Mouse (Mus musculus): Measurements from ENCODE around the gene Tspan15. TPM values are rescaled to one million over a fixed set of nuclear protein-coding genes. Genes with fewer than 3 reads are reported as not detected.
A peak's percentile ranks its signal among the peaks of the same experiment; 100 is the strongest.

The Tspan15 gene
- polyA plus RNA-seq, 1 experiment from 2014 or later: 22.2 TPM

DNA sequence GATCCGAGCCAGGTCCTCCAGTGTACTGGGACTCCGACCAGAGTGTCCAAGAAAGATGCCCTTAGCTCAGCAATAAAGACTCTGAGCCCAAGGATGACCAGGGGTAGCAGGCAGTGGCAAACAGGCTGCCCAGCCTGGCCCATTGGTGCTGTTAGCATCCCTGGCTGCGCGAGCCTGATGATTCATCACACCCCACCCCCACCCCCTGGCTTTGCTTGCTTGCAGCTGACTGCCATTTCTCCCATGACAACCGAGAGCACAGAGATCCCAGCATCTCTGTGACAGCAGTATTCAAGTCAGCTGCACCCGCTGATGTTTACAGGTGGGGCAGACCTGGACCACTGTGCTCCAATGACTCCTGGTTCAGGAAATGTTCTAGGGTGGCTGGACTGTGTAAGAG, 28.5 kb downstream of the Tspan15 start:
- Histone ChIP-seq H3K4me3 (no peak overlapping the region), H3K4me1 (replicated peaks) (no peaks in the 10 kb centered on the region), H3K4me2 (no peak overlapping the region), H3K36me3 (no peaks in the 10 kb centered on the region), H3K27ac (replicated peaks) (no peak overlapping the region), H3K27me3 (no peaks in the 10 kb centered on the region), H3K9me3 (no peaks in the 10 kb centered on the region), H3K9ac (no peak overlapping the region)
- ATAC-seq (ENCODE audit: low FRiP score, low read depth): no peak
- WGBS: 72% methylated on average over 6 of the region's 6 CpGs

DNA sequence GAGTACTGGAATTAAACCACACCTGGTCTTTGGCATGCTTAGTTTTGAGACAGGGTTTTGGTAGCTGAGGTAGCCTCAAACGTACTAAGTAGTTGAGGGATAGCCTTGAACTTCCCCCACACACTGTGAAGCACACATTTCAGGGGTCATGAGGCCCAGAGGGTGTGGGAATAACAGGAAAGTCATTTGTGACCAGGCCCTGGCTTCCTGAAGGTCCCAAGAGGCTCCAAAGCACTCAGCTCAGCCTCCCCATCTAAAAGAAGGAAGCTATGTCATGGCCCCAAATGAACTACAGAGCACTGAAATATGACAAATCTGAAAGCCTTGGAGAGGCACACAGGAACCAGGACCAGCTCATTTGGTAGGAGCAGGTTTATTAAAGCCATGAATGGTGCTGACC, 32.2 kb downstream of the Tspan15 start:
- Histone ChIP-seq H3K4me1 (replicated peaks) (peaks cover 8% of the 10 kb centered on the region; the same call in 1 of the 2 replicates), H3K36me3 (no peaks in the 10 kb centered on the region), H3K27me3 (no peaks in the 10 kb centered on the region), H3K4me2 (no peak overlapping the region), H3K4me3 (no peak overlapping the region), H3K9me3 (no peaks in the 10 kb centered on the region), H3K9ac (no peak overlapping the region), H3K27ac (replicated peaks) (no peak overlapping the region)
- ATAC-seq (ENCODE audit: low FRiP score, low read depth): no peak
- 79% methylated on average over 1 of the region's 1 CpGs for WGBS

DNA sequence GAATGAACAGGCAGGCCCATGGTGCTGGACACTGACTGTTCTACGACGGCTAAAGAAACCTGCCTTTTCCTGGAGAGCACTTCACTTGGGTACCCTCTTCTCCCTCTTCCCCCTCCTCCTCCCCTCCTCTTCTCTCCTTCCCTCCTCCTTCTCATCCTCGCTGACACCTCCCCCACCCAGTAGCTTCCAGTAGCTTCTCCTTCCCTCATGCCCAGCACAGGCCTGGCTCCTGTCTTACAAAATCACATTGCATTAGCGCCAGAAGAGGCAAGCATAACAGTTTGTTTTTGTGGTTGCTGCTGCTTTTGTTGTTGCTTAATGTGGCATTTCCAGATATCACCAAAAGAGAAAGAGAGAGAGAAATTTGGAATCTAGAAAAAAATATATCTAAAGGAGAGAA, 33.6 kb downstream of the Tspan15 start:
- ATAC-seq (ENCODE audit: low FRiP score, low read depth): no peak
- WGBS: 64% methylated on average over 4 of the region's 4 CpGs
- Histone ChIP-seq H3K4me3 (no peak overlapping the region), H3K36me3 (no peaks in the 10 kb centered on the region), H3K4me1 (replicated peaks) (peaks cover 19% of the 10 kb centered on the region; the same call in 1 of the 2 replicates), H3K4me2 (no peak overlapping the region), H3K27me3 (no peaks in the 10 kb centered on the region), H3K9ac (no peak overlapping the region), H3K9me3 (no peaks in the 10 kb centered on the region), H3K27ac (replicated peaks) (no peak overlapping the region)

DNA sequence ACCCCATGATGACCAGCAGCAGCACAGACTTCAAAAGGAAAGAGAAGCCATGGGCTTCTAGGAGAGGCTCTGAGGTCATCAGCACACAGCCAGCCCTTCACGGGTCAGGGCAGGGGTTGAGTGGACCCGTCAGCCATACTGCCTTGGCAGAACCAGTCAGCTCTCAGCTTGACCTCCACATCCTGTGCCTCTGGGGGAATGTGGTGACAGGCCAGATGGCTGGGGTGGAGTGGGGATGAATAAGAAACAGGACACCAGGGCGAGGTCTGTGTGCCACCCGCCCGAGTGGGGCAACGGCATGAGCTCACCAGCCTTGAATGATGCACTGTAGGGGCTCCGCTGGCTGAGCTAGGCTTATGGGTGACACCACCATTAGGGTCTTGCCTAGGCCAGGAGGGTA, 35.7 kb downstream of the Tspan15 start:
- Histone ChIP-seq H3K27ac (replicated peaks) (peak overlapping the region; percentile 53), H3K36me3 (no peaks in the 10 kb centered on the region), H3K4me3 (no peak overlapping the region), H3K9me3 (no peaks in the 10 kb centered on the region), H3K9ac (no peak overlapping the region), H3K27me3 (no peaks in the 10 kb centered on the region), H3K4me1 (replicated peaks) (peaks cover 20% of the 10 kb centered on the region; the same call in 1 of the 2 replicates), H3K4me2 (no peak overlapping the region)
- 64% methylated on average over 7 of the region's 7 CpGs for WGBS
- ATAC-seq (ENCODE audit: low FRiP score, low read depth): no peak

DNA sequence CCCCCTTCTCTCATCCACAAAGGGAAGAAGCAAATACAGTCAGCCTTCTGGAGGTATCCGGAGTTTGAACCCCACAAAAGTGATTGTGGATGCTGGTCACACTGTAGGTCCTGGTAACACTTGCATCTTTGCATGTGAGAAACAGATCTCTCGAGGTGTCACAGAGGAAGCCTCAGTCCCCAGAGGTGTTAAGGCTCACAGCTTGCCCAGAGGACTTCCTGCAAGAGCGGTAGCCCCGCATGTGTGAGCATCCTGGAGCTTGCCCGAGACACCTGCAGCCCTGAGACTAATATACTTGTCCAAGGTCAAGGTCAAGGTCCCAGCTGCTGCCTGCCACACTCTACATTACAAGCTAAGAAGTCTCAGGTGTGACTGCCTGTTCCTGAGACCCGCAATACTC, 36.1 kb downstream of the Tspan15 start:
- Histone ChIP-seq H3K4me2 (no peak overlapping the region), H3K27me3 (no peaks in the 10 kb centered on the region), H3K4me3 (no peak overlapping the region), H3K9me3 (no peaks in the 10 kb centered on the region), H3K36me3 (no peaks in the 10 kb centered on the region), H3K4me1 (replicated peaks) (peaks cover 20% of the 10 kb centered on the region; the same call in 1 of the 2 replicates), H3K9ac (no peak overlapping the region), H3K27ac (replicated peaks) (peak overlapping the region; percentile 53)
- WGBS: 70% methylated on average over 6 of the region's 6 CpGs
- ATAC-seq (ENCODE audit: low FRiP score, low read depth): no peak

DNA sequence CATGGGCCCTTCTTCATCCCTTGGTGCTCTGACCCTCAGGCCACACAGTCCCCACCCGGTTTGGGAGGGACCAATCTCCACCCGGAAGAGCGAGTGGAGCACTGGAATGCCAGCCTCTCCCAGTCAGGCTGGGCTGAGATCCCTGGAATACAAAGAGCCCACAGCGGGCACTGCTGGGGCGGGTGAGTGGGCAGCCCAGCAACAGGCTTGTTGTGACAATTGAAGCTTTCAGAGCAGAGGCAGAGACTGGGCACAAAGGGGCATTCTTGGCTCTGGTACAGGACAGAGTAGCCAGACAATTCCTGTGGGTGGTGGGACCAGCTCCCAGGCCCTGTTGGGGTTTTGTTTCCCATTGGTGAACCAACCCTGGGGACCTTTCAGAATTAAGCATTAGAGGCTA, 36.6 kb downstream of the Tspan15 start:
- Histone ChIP-seq H3K4me2 (no peak overlapping the region), H3K4me1 (replicated peaks) (peaks cover 20% of the 10 kb centered on the region; the same call in 1 of the 2 replicates), H3K4me3 (no peak overlapping the region), H3K9me3 (no peaks in the 10 kb centered on the region), H3K36me3 (no peaks in the 10 kb centered on the region), H3K27me3 (no peaks in the 10 kb centered on the region), H3K9ac (no peak overlapping the region), H3K27ac (replicated peaks) (peak overlapping the region; percentile 71)
- ATAC-seq (ENCODE audit: low FRiP score, low read depth): peak; percentile 88
- WGBS: 48% methylated on average over 5 of the region's 5 CpGs

DNA sequence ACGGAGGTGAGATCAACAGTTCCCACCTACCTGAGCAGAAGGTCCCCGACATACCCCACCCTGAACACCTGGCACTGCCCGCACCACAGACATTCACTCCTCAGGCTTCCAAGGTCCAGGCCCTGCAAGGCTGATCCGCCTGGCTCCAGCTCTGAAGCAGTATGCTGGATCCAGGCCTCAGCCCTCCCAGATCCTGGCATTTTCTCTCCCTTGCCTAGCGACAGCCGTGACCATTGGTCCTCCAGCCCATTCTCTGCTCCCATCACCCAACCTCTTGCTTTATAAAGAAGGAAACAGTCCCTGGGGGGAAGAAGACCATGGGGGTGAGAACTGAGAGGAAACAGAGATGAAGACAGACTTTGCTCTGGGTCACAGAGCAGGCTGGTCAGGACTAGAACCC, 37.0 kb downstream of the Tspan15 start:
- Histone ChIP-seq H3K4me2 (no peak overlapping the region), H3K27ac (replicated peaks) (peak overlapping the region; percentile 71), H3K4me1 (replicated peaks) (peaks cover 20% of the 10 kb centered on the region; the same call in 1 of the 2 replicates), H3K9me3 (no peaks in the 10 kb centered on the region), H3K9ac (no peak overlapping the region), H3K36me3 (no peaks in the 10 kb centered on the region), H3K27me3 (no peaks in the 10 kb centered on the region), H3K4me3 (no peak overlapping the region)
- peak; percentile 55 for ATAC-seq (ENCODE audit: low FRiP score, low read depth)
- WGBS: 68% methylated on average over 6 of the region's 6 CpGs

DNA sequence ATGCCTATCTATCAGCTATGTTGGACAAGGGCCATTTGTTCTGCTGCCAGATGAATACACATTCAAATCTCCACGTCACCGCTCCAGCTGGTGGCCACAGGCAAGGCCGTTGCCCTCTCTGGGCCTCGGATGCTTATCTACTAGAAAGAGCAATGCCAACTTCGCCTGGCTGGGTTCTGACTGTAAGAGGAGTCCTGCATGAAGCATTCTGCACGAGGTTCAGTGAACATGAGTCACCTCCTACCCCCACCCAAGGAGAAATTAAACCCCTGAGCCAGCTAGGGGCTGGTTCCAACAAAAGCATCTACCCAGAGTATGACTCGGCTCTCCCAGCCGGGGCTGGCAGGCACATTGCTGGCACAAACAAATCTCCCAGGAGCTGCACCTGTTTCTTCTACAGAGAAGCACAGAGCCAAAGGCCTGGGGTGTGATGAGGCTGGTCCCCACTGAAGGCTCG, 38.3 kb downstream of the Tspan15 start:
- Histone ChIP-seq H3K27me3 (no peaks in the 10 kb centered on the region), H3K9me3 (no peaks in the 10 kb centered on the region), H3K4me1 (replicated peaks) (peaks cover 20% of the 10 kb centered on the region; the same call in 1 of the 2 replicates), H3K4me2 (no peak overlapping the region), H3K4me3 (no peak overlapping the region), H3K27ac (replicated peaks) (peak overlapping the region; percentile 71; the same call in 1 of the 2 replicates), H3K36me3 (no peaks in the 10 kb centered on the region), H3K9ac (no peak overlapping the region)
- 48% methylated on average over 9 of the region's 9 CpGs for WGBS
- 0 out of 2 replicates have a peak, but pooled peaks have one; percentile 19 for ATAC-seq (ENCODE audit: low FRiP score, low read depth)

DNA sequence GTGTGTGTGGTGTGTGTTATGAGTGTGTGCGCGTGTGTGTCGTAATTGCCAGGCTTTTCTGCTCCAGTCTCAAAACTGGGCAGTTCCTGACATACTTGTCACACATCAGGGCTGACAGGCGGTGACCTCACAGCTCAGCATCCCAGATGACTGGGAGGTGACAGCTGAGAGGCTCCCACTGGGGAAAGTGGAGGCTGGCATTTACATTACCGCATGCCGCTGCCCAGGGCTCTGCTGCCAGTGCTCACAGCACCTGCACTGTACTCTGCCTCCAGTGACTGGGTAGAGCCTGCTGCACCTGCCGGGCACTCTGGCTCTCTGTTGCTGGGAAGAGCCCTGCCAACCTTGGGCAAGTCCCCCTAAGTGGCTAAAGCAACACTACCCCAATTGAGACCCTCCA, 40.2 kb downstream of the Tspan15 start:
- Histone ChIP-seq H3K4me2 (no peak overlapping the region), H3K36me3 (no peaks in the 10 kb centered on the region), H3K9me3 (no peaks in the 10 kb centered on the region), H3K27me3 (peaks cover 7% of the 10 kb centered on the region; the same call in 1 of the 2 replicates), H3K4me1 (replicated peaks) (peaks cover 20% of the 10 kb centered on the region; the same call in 1 of the 2 replicates), H3K4me3 (no peak overlapping the region), H3K9ac (no peak overlapping the region), H3K27ac (replicated peaks) (no peak overlapping the region)
- WGBS: 78% methylated on average over 7 of the region's 7 CpGs
- ATAC-seq (ENCODE audit: low FRiP score, low read depth): no peak

DNA sequence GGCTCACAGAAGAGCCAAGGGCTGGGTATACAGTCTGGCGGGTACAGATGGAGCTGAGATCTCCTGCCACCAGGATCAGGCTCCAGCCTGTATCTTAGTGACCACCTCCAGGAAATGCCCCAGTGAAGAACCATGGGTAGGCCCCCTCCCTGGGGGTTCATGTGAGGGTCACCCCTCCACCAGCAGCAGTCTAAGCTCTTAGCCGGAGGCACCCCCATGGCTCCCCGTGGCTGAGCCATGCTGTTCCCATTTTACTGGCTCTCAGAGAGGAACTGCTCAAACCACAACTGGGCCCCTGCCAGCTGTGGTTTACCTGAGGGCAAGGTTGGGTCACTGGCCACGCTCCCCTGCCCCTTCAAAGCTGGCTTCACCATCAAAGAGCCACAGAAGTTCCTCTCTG, 41.1 kb downstream of the Tspan15 start:
- no peak overlapping the region for H3K4me3 ChIP-seq
- peaks cover 10% of the 10 kb centered on the region; the same call in 1 of the 2 replicates for H3K27me3 ChIP-seq
- ATAC-seq (ENCODE audit: low FRiP score, low read depth): no peak
- no peak overlapping the region for H3K4me2 ChIP-seq
- no peak overlapping the region for H3K9ac ChIP-seq
- no peaks in the 10 kb centered on the region for H3K9me3 ChIP-seq
- peaks cover 13% of the 10 kb centered on the region; the same call in 1 of the 2 replicates for H3K4me1 ChIP-seq (replicated peaks)
- no peak overlapping the region for H3K27ac ChIP-seq (replicated peaks)
- H3K36me3 ChIP-seq: no peaks in the 10 kb centered on the region
- 82% methylated on average over 4 of the region's 4 CpGs for WGBS

DNA sequence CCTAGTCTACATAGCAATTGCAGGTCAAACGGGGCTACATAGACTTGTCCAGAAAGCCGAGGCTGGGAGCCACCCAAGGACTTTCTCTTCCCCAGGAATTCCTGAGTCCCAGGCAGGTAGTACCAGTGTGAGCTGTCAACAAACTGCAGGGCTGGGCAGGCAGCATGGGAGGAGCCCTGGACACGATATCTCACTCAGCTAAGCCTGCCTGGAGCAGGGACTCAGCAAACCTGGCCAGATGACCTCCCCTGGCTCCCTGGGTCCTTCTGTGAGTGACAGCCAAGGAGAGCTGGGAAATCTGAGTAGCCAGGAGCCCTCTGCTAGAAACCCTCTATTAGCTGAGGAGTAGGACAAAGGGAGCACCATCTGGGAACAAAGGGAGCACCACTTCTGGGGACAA, 41.7 kb downstream of the Tspan15 start:
- H3K27me3 ChIP-seq: peaks cover 17% of the 10 kb centered on the region
- WGBS: 78% methylated on average over 3 of the region's 3 CpGs
- H3K9me3 ChIP-seq: no peaks in the 10 kb centered on the region
- no peaks in the 10 kb centered on the region for H3K36me3 ChIP-seq
- H3K4me2 ChIP-seq: no peak overlapping the region
- H3K4me1 ChIP-seq (replicated peaks): peaks cover 12% of the 10 kb centered on the region; the same call in 1 of the 2 replicates
- H3K9ac ChIP-seq: no peak overlapping the region
- ATAC-seq (ENCODE audit: low FRiP score, low read depth): no peak
- H3K27ac ChIP-seq (replicated peaks): no peak overlapping the region
- no peak overlapping the region for H3K4me3 ChIP-seq

DNA sequence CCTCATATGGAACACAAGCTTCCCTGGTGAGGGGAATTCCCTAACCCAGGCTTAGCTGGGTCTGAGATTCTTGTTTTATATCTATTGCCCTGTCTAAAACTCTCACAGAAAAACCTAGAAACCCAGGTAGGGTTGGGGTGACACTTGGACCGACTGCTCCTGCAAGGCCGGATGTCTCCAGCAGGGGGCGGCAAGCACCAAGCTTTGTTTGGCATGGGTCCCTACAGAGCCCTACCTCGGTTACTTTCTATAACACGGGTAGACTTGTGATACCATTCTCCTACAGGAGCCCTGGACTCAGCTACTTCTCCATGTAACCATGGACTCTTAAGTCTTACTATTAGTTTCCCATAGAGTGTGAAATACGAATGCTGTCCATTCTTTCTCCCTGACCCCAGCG, 44.2 kb downstream of the Tspan15 start:
- Histone ChIP-seq H3K4me2 (no peak overlapping the region), H3K4me1 (replicated peaks) (no peaks in the 10 kb centered on the region), H3K9me3 (no peaks in the 10 kb centered on the region), H3K36me3 (no peaks in the 10 kb centered on the region), H3K27ac (replicated peaks) (no peak overlapping the region), H3K27me3 (peaks cover 26% of the 10 kb centered on the region), H3K4me3 (no peak overlapping the region), H3K9ac (no peak overlapping the region)
- ATAC-seq (ENCODE audit: low FRiP score, low read depth): peak; percentile 62; the same call in 1 of the 2 replicates
- WGBS: 20% methylated on average over 7 of the region's 7 CpGs

DNA sequence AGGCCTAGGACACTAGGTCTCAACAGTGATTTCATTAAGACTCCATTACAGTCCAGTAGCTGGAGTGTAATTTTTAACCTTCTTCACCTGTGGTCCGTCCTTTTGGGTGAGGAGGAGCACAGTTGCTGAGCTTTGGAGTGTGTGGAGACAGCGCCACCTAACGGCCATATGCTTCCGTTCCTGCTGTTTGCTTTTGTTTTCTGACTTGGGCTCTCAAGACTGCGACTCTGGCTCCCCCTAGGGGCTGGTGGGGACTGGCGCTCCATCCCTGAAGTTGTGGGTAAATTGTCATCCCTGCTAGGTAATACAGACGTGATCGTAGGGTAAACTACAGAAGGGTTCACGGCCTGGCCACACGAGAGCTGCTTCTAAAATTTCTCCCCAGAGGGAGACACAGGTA, 48.0 kb downstream of the Tspan15 start:
- no peaks in the 10 kb centered on the region for H3K36me3 ChIP-seq
- no peak overlapping the region for H3K9ac ChIP-seq
- peaks cover 30% of the 10 kb centered on the region for H3K27me3 ChIP-seq
- no peak overlapping the region for H3K4me3 ChIP-seq
- WGBS: under 1% methylated on average over 10 of the region's 10 CpGs
- H3K9me3 ChIP-seq: no peaks in the 10 kb centered on the region
- H3K4me1 ChIP-seq (replicated peaks): no peaks in the 10 kb centered on the region
- peak; percentile 74 for ATAC-seq (ENCODE audit: low FRiP score, low read depth)
- no peak overlapping the region for H3K27ac ChIP-seq (replicated peaks)
- H3K4me2 ChIP-seq: no peak overlapping the region

All from hindbrain, embryonic 15.5 days (tissue).